Mouse (Mus musculus) liver, embryonic 16.5 days (tissue): ENCODE results near the gene Susd2. TPM values are rescaled to one million over a fixed set of nuclear protein-coding genes. Genes with fewer than 3 reads are reported as not detected.

Source experiments
- ATAC-seq: fragments of 200-750 bp; cut with Nextera tagmentation; 2 replicates; pipeline ENCODE4 v1.8.0; 2017; ENCODE audit warnings: low read depth, mild to moderate bottlenecking, moderate number of reproducible peaks, moderate library complexity
- H3K27ac ChIP-seq: fragments of 300-500 bp; sonication (generic); 2 replicates; pipeline ENCODE4 v1.5.1; 2014; ENCODE audit warnings: mild to moderate bottlenecking, low read length
- H3K27me3 ChIP-seq: fragments of 300-500 bp; sonication (generic); 2 replicates; pipeline ENCODE4 v1.6.1; 2014; ENCODE audit warnings: low read depth, low read length, mixed read lengths; ENCODE audit not compliant: control insufficient read depth, insufficient read depth
- H3K36me3 ChIP-seq: fragments of 300-500 bp; sonication (generic); 2 replicates; pipeline ENCODE4 v1.6.1; 2014; ENCODE audit warnings: mild to moderate bottlenecking; ENCODE audit not compliant: control insufficient read depth, insufficient read depth
- H3K4me1 ChIP-seq: fragments of 300-500 bp; sonication (generic); 2 replicates; pipeline ENCODE4 v1.6.1; 2014; ENCODE audit warnings: low read depth, low read length, mixed read lengths; ENCODE audit not compliant: control insufficient read depth
- H3K4me2 ChIP-seq: fragments of 300-500 bp; sonication (generic); 2 replicates; pipeline ENCODE4 v1.6.1; 2014; ENCODE audit warnings: low read depth, low read length, mixed read lengths
- H3K4me3 ChIP-seq: fragments of 300-500 bp; sonication (generic); 2 replicates; pipeline ENCODE4 v1.5.1; 2014; ENCODE audit warnings: low read depth, mild to moderate bottlenecking, low read length
- H3K9ac ChIP-seq: fragments of 300-500 bp; sonication (generic); 2 replicates; pipeline ENCODE4 v1.6.1; 2014; ENCODE audit warnings: low read depth, low read length
- H3K9me3 ChIP-seq: fragments of 300-500 bp; sonication (generic); replicated peaks from 2 replicates; pipeline ENCODE4 v1.6.1; 2016; ENCODE audit warnings: low read length; ENCODE audit not compliant: control insufficient read depth
- WGBS: fragments of 180-500 bp; shearing (Covaris S2); extraction: QIAGEN DNeasy Blood & Tissue Kit; methylation state at CpG from one replicate; pipeline ENCODE4 v1.1.7; 2014; ENCODE audit not compliant: insufficient replicate concordance; 5-methylcytosine and 5-hydroxymethylcytosine counted together
- polyA plus RNA-seq: library from polyadenylated mRNA; unstranded; fragments of >200 nt; fragmentation: Nextera tagmentation; extraction: Ambion mirVana; gene quantifications from 2 replicates; pipeline ENCODE4 v1.2.1, GENCODE M21; 2015

Gene Susd2
- polyA plus RNA-seq, 1 experiment from 2014 or later: 2.3 TPM

GRCm38 (mm10) chr10:75636084-75636786, 7.6 kb downstream of the Susd2 start:
- Histone ChIP-seq H3K9me3 (no peaks in the 10 kb centered on the region), H3K9ac (no peak overlapping the region), H3K27me3 (peaks cover 2% of the 10 kb centered on the region; the same call in 1 of the 2 replicates), H3K4me2 (no peak overlapping the region), H3K36me3 (no peaks in the 10 kb centered on the region), H3K27ac (no peak overlapping the region), H3K4me3 (no peak overlapping the region), H3K4me1 (no peaks in the 10 kb centered on the region)
- 80% methylated on average over 12 of the region's 12 CpGs for WGBS
- ATAC-seq: 0 out of 2 replicates have a peak, but pooled peaks have one; percentile 4

GRCm38 (mm10) chr10:75635693-75636055, 8.1 kb downstream of the Susd2 start:
- H3K4me3 ChIP-seq: no peak overlapping the region
- no peaks in the 10 kb centered on the region for H3K4me1 ChIP-seq
- H3K4me2 ChIP-seq: no peak overlapping the region
- 4% methylated on average over 9 of the region's 9 CpGs for WGBS
- H3K36me3 ChIP-seq: no peaks in the 10 kb centered on the region
- no peak overlapping the region for H3K9ac ChIP-seq
- peak; percentile 32 for ATAC-seq
- no peak overlapping the region for H3K27ac ChIP-seq
- no peaks in the 10 kb centered on the region for H3K9me3 ChIP-seq
- peaks cover 2% of the 10 kb centered on the region; the same call in 1 of the 2 replicates for H3K27me3 ChIP-seq

- WGBS: 57% methylated on average over 14 of the region's 14 CpGs
Measured at GRCm38 (mm10) chr10:75635019-75635692, 8.7 kb downstream of the Susd2 start.

GRCm38 (mm10) chr10:75634610-75635009, 9.2 kb downstream of the Susd2 start:
- no peak overlapping the region for H3K27ac ChIP-seq
- H3K4me3 ChIP-seq: no peak overlapping the region
- H3K36me3 ChIP-seq: no peaks in the 10 kb centered on the region
- WGBS: 73% methylated on average over 8 of the region's 8 CpGs
- peaks cover 2% of the 10 kb centered on the region; the same call in 1 of the 2 replicates for H3K27me3 ChIP-seq
- H3K4me2 ChIP-seq: no peak overlapping the region
- no peaks in the 10 kb centered on the region for H3K9me3 ChIP-seq
- H3K9ac ChIP-seq: no peak overlapping the region
- no peak for ATAC-seq
- H3K4me1 ChIP-seq: no peaks in the 10 kb centered on the region

More at GRCm38 (mm10) chr10:75635019-75635692, 8.7 kb downstream of the Susd2 start:
- Histone ChIP-seq H3K36me3 (no peaks in the 10 kb centered on the region), H3K27ac (no peak overlapping the region), H3K27me3 (peaks cover 2% of the 10 kb centered on the region; the same call in 1 of the 2 replicates), H3K4me3 (no peak overlapping the region), H3K9ac (no peak overlapping the region), H3K9me3 (no peaks in the 10 kb centered on the region), H3K4me1 (no peaks in the 10 kb centered on the region), H3K4me2 (no peak overlapping the region)
- ATAC-seq: no peak

- H3K4me3 ChIP-seq: no peak overlapping the region
- 55% methylated on average over 14 of the region's 14 CpGs for WGBS
- H3K4me2 ChIP-seq: no peak overlapping the region
- H3K27me3 ChIP-seq: peaks cover 2% of the 10 kb centered on the region; the same call in 1 of the 2 replicates
- no peak overlapping the region for H3K9ac ChIP-seq
- no peak for ATAC-seq
- no peaks in the 10 kb centered on the region for H3K9me3 ChIP-seq
- H3K36me3 ChIP-seq: no peaks in the 10 kb centered on the region
- H3K4me1 ChIP-seq: no peaks in the 10 kb centered on the region
- H3K27ac ChIP-seq: no peak overlapping the region
Measured at GRCm38 (mm10) chr10:75633576-75634139, 10.2 kb downstream of the Susd2 start.

- peaks cover 2% of the 10 kb centered on the region; the same call in 1 of the 2 replicates for H3K27me3 ChIP-seq
- H3K9me3 ChIP-seq: no peaks in the 10 kb centered on the region
- H3K4me1 ChIP-seq: no peaks in the 10 kb centered on the region
- no peak overlapping the region for H3K27ac ChIP-seq
- H3K4me3 ChIP-seq: no peak overlapping the region
- H3K4me2 ChIP-seq: no peak overlapping the region
- no peaks in the 10 kb centered on the region for H3K36me3 ChIP-seq
- 66% methylated on average over 5 of the region's 5 CpGs for WGBS
- H3K9ac ChIP-seq: no peak overlapping the region
- no peak for ATAC-seq
Measured at GRCm38 (mm10) chr10:75633048-75633447, 10.8 kb downstream of the Susd2 start.

- no peaks in the 10 kb centered on the region for H3K9me3 ChIP-seq
- no peaks in the 10 kb centered on the region for H3K36me3 ChIP-seq
- H3K4me3 ChIP-seq: no peak overlapping the region
- H3K4me1 ChIP-seq: no peaks in the 10 kb centered on the region
- H3K27me3 ChIP-seq: peaks cover 2% of the 10 kb centered on the region; the same call in 1 of the 2 replicates
- no peak overlapping the region for H3K4me2 ChIP-seq
- no peak overlapping the region for H3K9ac ChIP-seq
- H3K27ac ChIP-seq: no peak overlapping the region
- WGBS: 55% methylated on average over 5 of the region's 5 CpGs
- no peak for ATAC-seq
Measured at GRCm38 (mm10) chr10:75632633-75633032, 11.2 kb downstream of the Susd2 start.

GRCm38 (mm10) chr10:75627490-75627889, 16.3 kb downstream of the Susd2 start:
- Histone ChIP-seq H3K9ac (no peak overlapping the region), H3K27me3 (no peaks in the 10 kb centered on the region; the same call in 1 of the 2 replicates), H3K36me3 (no peaks in the 10 kb centered on the region), H3K4me1 (no peaks in the 10 kb centered on the region), H3K4me3 (no peak overlapping the region), H3K4me2 (no peak overlapping the region), H3K9me3 (no peaks in the 10 kb centered on the region), H3K27ac (no peak overlapping the region)
- 66% methylated on average over 3 of the region's 3 CpGs for WGBS
- ATAC-seq: no peak

- Histone ChIP-seq H3K4me3 (no peak overlapping the region), H3K4me1 (no peaks in the 10 kb centered on the region), H3K36me3 (no peaks in the 10 kb centered on the region), H3K27ac (no peak overlapping the region), H3K9me3 (no peaks in the 10 kb centered on the region), H3K4me2 (no peak overlapping the region), H3K27me3 (no peaks in the 10 kb centered on the region; the same call in 1 of the 2 replicates), H3K9ac (no peak overlapping the region)
- 45% methylated on average over 3 of the region's 3 CpGs for WGBS
- no peak; the same call in 1 of the 2 replicates for ATAC-seq
Measured at GRCm38 (mm10) chr10:75626991-75627390, 16.8 kb downstream of the Susd2 start.
